Mouse (Mus musculus) adrenal gland, postnatal 25 days (tissue): Measurements from ENCODE around the gene 9930022D16Rik. TPM values are rescaled to one million over a fixed set of nuclear protein-coding genes. Genes with fewer than 3 reads are reported as not detected.
A peak's percentile ranks its signal among the peaks of the same experiment; 100 is the strongest.

ENCODE experiments used
- DNase-seq: peaks from one replicate; pipeline ENCODE4 v3.0.0; 2021; ENCODE audit warnings: mixed read lengths
- total RNA-seq: library from RNA; stranded (reverse); gene quantifications from 2 replicates; pipeline ENCODE4 v1.2.3, GENCODE M21; 2021

Gene 9930022D16Rik
- total RNA-seq, 1 experiment from 2014 or later: not detected

DNA sequence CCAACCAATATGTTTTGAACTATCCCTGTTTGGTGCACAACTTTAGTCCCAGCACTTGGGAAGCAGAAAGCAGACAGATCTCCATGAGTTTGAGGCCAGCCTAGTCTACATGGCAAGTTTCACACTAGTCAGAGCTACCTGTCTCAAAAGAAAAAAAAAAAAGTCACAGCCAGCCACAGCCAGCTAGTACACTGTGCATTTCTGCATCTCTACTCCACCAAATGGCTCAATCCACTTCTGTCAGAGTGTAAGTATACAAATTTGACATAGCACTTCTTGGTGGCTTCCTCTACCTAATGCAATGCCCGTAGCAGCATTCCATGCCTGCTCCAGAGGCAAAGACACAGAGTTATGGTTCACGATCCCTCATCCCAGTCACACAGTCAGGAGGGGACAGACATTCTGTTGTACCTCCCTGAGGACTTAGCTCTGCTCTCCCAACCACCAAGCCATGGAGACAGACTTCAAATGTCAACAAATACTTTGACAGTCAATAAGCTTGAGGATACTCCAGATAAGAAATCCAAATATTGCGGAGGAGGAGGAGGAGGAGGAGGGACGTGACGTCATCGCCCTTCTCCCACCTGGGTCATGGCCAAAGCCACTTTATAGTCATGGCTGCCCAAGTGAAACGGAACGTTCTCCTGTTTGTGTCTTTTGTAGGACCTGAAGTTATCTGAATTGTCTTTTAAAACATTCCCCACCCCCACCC, 3.1 kb downstream of the 9930022D16Rik start:
- DNase-seq: no peak

DNA sequence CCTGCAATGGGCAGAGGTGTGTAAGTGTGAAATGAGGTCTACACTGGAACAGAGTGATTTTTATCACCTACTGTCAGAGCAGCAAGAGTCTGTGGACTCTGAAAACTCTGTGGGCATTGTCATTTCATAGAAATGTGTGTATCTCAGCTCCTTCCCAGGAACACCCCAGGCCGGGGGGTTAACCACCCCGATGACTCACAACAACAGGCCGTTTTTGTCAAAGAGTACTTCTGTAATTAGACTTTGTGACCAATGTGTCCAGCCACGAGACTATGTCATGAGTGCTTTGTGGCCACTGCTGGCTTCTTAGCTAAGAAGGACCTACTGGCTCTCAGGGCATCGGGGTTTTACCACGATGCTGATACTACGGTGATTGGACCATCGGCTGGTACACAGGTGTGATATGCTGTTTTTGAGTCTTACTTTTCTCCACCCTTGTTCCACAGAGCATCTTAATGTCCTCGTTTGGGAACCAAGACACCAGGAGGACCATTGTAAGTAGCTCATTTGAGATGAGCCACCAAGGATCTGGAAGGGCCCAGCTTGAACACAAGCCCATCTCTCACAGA, 3.8 kb downstream of the 9930022D16Rik start:
- no peak for DNase-seq

DNA sequence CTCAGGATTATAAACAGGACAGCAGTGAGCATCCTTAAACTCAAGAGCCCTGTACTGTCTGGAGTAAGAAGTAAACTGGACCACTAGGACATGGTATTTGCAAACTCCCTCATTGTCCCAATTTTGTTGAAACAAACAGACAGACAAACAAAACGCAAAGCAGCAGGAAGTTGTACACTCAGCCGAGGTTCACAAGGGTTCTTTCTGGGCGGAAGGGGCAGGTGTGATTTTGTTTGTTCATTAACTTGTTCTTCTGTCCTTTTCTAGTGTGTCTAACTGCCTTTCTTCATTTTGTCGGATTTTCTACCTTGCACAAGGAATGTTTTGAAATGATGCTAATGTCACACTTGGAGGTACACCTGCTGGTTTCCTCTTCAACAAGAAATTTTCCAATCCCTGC, 5.7 kb downstream of the 9930022D16Rik start:
- no peak for DNase-seq

DNA sequence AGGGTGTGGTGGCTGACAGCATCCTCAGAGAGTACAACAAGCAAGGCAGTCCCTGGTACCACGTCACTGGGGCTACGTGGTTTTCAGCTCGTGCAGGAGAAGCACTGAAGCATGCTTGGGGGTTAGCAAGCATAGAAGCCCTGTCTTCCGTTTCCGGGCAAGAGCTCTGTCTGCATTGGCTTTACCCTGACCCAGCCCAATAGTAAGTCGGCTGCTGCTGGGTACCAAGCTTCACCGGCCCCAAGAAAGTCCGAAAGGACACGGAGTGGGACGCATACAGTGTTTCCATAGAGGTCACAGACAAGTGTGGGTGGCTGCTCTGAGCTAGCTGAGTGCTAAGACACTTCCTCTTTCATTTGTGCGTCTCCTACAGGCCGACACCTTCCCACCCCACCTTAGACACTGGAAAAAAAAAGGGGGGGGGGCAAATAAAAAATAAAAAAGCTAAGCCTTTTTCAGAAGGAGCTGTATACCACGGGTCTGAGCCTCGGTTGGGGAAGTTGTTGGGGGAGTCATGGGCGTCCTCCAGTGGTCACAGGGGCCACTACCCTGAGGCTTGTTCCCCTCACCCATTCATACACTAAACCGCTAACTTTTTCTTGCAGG, 6.3 kb downstream of the 9930022D16Rik start:
- DNase-seq: no peak

DNA sequence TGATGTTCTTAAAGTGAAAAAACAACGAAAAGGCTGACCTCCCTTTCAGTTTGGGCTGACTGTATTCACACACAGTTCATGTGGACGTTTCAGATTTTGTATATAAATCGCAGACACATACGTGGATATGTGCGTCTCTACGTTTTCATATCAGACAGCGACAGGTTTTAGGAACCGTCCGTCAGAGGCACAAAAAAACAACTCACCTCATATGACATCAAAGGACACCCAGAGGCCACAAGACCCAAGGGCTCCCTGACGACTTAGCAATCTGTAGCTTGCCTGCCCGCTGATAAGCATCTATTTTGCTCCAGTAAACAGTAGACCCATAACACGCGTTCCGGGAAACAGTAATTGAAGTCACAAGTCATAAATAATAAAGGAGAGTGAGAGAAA, 6.8 kb downstream of the 9930022D16Rik start:
- DNase-seq: no peak

DNA sequence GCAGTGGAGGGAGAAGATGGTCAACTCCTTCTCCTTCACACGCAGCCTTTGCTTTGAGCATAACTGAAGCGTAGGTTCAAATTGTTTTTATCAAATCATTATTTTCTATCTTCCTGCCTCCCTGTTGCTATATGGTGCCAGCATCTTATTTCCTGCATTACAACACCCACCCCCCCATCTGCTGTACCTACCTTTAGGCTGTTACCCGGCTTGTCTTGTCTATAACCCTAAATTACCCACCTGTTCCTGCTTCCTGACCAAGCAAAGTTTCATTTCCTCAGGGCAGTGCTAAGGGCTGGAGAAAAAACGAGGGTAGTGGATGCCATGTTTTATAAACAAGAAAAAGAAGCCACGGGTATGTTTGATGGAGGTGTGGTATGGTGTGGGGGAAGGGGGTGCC, 7.5 kb downstream of the 9930022D16Rik start:
- DNase-seq: no peak

DNA sequence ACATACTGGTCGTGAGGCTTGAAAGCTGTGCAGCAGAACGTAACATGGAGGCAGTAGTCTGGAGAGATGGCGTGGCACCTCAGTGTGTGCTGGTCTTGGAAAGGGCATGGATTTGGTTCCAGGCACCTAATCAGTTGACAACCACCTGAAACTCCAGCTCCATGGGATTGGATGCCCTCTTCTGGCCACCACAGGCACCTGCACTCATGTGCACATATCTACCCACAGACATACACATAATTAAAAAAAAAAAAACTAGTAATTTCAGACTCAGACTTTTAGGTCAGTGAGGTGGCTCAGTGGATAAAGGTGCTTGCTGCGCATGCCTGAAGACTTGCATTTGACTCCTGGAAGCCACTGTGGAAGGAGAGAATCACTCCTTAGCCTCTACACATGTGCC, 8.5 kb downstream of the 9930022D16Rik start:
- no peak for DNase-seq

DNA sequence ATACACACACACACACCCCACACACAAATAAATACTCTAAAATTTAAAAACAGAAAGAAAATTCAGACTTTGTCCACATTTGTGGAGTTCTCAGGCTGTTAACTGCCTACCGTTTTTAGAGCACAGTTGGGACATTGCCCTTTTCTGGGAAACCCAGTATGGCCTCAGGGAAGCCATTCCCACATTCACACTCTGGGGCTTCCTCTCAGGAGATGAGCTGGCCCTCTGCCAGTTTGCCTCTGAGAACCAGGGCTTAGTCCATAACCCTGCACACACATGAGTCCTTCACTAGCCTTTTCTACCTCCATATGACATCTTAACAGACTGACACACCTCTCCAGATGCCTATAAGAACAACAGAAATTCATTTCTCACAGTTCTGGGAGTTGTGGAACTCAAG, 9.6 kb downstream of the 9930022D16Rik start:
- DNase-seq: no peak

DNA sequence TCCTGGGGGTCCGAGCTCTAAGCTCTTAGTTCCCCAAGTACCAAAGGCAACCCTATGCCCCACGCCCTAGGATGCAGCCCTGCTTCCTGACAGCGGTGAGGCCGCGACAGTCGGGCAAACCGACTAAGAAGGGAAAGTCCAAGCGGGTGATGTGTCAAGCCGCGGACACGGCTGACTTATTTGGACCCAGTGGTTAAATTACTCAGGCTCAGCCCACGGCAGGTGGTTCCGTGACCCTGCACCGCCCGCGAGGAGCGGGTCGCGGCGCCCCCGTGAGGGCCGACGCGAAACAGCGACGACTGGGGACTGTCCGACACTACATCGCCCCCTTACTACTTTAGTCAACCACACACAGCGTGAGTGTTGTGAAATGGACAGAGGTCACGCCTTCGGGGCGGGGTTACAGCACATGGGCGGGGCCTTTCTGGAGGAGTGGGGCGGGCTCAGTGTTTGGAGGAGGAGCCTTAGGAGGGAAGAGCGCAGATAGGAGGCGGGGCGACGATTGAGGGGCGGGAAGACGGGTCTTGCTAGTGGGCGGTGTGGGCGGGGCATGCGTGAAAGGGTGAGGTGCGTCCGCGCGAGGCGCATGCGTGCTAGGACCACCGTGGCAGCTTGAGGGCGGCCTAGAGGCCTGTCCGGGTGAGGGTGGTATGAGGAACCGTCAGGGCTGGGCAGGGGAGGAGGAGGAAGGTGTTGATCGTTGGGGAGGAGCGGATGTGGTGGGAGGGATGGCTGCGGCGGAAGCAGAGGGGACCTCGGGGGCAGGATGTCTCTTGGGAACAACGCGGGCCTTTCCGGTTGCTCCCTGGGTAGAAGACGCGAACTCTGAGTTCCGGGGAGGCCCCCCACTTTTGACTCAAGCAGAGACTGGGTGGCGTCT, 11.9 kb downstream of the 9930022D16Rik start, which contains the start of gene Amz2:
Gene Amz2 (plus strand): TSS at position 555 of the 880 bp plus-strand sequence.
- peak; percentile 99 for DNase-seq

DNA sequence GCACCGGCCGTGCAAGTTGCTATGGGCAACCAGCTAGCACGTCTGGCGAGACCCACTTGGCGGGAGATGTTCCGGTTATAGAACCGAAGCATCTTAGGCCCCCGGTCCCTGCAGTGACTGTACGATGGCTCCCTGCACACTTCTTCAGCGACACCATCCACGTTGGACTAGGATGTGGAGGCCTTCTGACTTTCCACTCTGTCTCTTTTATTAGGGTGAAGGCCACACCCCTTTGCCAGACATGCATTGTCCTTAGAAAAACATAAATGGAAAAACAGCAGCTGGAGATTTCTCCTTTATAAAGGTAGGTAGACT, 12.5 kb downstream of the 9930022D16Rik start:
- DNase-seq: no peak

DNA sequence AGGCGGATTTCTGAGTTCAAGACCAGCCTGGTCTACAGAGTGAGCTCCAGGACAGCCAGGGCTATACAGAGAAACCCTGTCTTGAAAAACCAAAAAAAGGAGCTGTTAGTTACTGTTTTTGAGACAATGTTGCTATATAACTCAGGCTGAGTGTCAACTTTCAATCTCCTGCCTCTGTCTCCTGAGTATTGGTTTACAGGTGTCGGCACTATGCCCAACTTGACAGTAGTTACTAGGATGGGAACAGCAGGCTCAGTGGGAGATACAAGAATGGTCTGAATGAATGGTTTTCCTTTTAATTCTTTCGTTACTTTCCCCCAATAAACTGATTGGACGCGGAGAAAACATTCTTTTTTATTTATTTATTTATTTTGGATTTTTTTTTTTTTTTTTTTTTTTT, 13.6 kb downstream of the 9930022D16Rik start:
- no peak for DNase-seq

DNA sequence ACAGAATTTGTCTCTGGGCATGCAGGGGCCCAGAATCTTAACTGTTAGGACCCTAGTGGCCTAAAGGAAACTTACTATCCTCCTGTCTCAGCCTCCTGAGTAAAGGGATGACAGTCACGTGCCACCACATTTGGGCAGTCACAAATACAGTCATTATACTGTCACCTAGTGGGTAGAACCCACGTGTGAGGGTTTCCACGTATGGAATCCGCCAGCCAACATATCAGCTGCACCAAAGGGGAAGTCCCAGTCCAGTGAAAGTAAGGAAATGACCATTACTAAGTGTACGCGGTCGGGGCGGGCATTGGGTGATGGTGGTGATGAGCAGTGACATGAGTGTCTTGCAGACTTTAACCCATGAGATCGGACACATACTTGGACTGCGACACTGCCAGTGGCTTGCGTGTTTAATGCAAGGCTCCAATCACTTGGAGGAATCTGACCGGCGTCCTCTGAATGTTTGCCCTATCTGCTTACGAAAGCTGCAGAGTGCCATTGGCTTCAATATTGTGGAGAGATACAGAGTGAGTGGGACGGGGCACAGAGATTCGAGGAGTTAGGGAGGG, 20.6 kb downstream of the 9930022D16Rik start:
- no peak for DNase-seq

DNA sequence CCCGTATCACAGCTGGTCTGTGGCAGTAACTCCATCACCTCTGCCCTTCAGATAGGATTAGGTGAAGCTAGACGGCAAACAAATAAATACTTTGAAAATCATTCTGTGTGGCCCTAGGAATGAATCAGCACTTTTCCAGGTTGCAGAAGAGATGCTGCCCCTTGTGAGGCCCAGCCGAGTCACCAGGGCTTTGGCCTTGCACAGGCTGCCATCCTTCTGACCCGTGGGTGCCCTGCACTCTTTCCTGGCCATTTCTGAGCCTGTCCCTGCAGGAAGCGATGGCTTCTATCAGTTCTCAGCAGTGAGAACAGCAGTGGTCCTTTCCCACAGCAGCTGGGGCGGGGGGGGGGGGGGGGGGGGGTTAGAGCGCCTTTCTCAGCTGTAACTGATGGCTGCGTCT, 23.2 kb downstream of the 9930022D16Rik start:
- DNase-seq: no peak

DNA sequence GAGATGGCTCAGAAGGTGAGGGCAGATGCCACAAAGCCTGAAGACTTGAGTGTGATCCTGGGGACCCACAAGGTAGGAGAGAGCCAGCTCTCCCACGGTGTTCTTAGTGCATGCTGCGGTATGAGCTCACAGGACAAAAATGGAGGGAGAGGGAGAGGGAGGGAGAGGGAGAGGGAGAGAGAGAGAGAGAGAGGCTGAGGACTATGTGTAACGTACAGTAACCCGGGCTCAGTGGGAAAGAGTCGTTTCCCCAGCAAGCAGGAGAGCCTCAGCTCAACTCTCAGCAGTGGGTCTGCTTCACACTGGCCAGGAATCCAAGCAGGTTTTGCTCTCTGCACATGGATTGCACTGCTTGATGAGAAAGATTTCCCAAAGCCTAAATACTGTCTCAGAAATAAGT, 25.5 kb downstream of the 9930022D16Rik start:
- no peak for DNase-seq

DNA sequence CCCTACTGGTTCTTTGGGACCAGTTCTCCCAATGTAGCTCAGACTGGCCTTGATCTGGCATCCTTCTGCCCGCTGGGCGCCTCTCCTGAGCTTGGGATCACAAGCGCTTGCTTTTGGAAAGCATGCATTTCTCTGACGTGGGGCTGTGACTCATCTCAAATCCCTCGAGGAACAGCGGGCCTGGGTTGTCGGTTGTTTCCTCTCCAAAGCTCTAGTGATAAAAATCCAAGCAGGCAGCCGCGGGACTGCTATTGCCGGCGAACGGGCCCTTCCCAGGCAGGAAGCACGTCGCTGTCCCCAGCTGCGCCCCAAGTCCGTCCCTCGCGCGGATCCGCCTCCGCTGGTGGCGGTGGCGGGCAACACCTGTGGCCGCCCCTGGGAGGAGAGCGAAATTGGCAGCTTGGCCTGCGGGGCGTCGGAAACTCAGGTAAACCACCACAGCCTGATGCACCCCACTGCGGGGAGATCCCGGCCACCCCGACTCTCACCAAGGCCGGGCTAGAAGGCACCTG, 26.2 kb downstream of the 9930022D16Rik start:
- DNase-seq: peak; percentile 76

DNA sequence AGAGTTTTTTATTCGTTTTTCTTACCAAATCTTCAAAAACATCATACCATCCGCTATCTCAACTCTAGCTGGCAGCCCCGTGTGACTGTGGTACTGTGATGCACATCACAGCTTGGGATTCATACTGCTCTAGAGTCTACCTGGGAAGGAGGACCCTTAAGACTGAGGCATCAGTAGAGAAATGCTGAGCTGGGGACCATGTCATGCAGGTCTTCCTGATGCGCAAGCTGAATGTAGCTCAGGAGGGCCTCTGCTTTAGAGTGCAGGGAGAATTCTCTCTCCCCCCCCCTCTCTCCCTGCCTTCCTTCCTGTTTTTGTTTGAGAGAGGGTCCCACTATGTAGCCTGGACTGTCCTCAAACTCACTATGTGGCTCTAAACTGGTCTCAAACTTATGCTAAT, 26.9 kb downstream of the 9930022D16Rik start:
- DNase-seq: no peak

DNA sequence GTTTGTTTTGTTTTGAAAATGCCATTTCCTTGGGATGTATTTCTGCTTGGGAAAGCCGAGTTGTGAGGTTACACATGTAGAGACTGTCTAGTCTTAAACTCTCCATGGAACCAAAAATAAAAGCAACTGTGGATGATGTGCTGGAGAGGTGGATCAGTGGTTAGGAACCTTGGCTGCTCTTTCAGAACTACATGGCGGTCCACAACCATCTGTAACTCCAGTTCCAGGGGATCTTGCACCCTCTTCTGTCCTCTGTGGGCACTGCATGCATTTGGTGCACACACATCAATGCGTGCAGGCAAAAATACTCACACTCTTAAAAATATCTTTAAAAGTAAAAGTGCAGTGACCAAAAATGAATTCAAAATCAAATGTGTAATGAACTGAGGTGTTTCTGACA, 27.4 kb downstream of the 9930022D16Rik start:
- peak; percentile 36 for DNase-seq

DNA sequence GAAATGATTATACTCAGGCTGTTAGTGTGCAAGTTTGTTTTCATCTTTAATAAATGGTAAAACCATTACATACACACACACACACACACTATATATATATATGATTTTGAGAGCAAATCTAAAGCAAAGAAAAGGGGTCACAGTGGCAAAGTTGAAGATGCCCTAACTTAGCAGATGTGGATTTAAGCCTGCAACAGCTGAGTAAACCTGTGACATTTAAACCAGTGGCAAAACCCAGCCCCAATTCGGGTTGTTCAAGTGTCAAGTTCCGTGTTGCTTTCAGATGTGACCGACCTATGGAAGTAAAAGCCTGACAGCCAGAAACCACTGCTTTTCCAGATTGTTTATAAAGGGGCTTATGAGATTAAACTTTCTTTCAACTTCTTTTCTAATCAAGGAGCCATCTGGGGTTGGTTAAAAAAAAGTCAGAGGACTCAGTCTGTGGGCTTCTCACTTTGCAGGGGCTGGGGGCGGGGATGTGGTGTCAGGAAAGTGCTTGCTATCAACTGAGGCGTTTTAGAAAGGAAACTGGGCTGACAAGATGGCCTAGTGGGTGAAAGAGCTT, 28.5 kb downstream of the 9930022D16Rik start:
- DNase-seq: no peak

DNA sequence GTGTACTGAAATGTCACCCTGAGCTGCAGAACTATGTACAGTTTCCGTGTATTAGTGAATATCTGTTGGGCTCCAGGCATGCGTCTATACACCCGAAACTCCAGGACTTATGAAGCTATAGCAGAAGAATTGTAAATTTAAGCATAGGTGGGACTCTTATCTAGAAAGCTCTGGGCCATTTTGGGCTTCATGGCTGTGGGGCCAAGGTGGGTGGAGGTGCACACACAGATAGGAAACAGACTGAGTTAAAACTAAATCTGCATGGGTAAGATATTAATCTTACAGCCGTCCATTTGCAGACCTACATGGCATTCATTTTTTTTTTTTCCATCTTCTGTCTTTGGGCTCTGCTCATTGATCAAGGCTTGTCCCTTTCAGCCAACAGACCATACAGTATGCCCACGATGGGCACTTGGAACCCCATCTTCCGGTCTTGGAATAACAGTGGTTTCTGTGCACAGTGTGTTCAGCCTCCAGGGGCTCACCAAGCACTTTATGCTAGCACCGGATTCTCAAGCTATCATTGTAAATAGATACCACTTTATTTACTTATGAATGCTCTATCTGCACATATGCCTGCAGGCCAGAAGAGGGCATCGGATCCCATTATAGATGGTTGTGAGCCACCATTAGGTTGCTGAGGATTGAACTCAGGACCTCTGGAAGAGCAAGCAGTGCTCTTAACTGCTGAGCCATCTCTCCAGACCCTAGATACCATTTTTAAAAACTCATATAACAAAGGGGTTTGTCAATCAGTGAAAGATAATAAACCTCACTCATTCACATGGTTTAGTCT, 29.9 kb downstream of the 9930022D16Rik start:
- no peak for DNase-seq

DNA sequence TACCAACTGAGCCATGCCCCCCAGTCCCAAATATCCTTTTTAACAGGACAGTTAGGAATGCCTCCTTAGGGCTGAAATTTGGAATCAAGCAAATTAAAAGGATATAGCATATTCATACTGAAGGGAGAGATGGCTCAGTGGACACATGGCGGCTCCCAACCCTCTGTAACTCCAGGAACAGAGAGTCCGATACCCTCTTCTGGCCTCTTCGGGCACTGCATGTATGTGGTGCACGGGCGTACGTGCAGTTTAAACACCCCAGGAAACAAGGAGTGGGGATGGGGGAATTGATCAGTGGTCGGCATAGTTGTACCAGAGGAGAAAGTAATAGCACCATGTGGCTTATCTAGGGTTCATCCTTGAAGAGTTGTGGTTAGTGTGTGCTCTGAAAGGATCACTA, 30.9 kb downstream of the 9930022D16Rik start:
- peak; percentile 19 for DNase-seq

DNA sequence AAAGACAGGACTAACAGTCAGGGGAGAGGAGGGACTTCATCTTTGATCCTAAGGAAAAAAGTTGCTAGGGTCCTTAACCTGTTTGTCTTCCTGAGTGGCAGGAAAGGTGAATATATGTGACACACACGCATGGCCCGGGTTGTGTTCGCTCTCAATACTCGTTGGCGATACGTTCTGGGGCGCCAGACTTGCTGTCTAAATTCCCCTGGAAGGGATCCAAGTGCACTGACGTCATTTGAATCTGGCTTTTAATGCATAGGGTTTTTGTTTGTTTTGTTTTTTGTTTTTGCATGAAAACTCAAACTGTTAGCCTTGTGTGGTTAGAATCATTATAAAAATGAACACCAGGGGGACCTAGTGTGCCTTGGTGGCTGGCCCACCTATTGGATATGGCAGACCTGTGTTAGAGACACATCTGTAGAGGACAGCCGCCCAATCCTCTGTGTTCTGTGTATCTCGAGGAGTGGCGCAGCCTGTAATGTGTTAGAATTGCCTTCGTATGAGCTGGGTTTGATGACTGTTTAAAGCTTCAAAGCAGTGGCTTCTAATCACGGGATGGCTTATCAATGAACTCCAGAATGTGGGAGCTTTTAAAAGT, 31.8 kb downstream of the 9930022D16Rik start:
- DNase-seq: no peak
